Mouse (Mus musculus) cortical plate, adult 2 months (tissue): ENCODE results near the gene Mrpl39.

Experiments
- CTCF ChIP-seq: fragments of 200-500 bp; IDR thresholded peaks from 2 replicates; pipeline ENCODE4 v1.5.1; 2011; ENCODE audit warnings: mild to moderate bottlenecking, control low read depth, low read length; ENCODE audit not compliant: insufficient read depth; ENCODE audit errors: extremely low read depth
- POLR2A ChIP-seq: fragments of 200-500 bp; IDR thresholded peaks from 2 replicates; pipeline ENCODE4 v1.6.1; 2011; ENCODE audit warnings: mild to moderate bottlenecking, low read length, control low read depth; ENCODE audit not compliant: insufficient read depth; ENCODE audit errors: extremely low read depth

GRCm38 (mm10) chr16:84774761-84775231, 39.3 kb upstream of the Mrpl39 start:
- TF ChIP-seq POLR2A (no peak), CTCF (no peak)
